Mouse (Mus musculus) gastrocnemius, postnatal 14 days (tissue): ENCODE results near the gene Ncapd2. TPM values are rescaled to one million over a fixed set of nuclear protein-coding genes. Genes with fewer than 3 reads are reported as not detected.

ENCODE experiments used
- DNase-seq: peaks from one replicate; pipeline ENCODE4 v3.0.0; 2021; ENCODE audit warnings: mixed read lengths
- intact Hi-C: fragments of 180-260 bp; cut with DNase I; formaldehyde crosslinking; loops from one replicate; pipeline ENCODE4 v1.15.1; 2025; ENCODE audit warnings: low total_unique reads
- microRNA-seq, 2 experiments: library from miRNA; unstranded; fragments of <30 nt; microRNA quantifications; one replicate each; pipeline ENCODE4 v1.2.0; 2021
- total RNA-seq, 2 experiments: library from RNA; stranded (reverse); gene quantifications; 2 replicates each; pipeline ENCODE4 v1.2.3; 2021

The Ncapd2 gene
- total RNA-seq, 2 experiments from 2014 or later = 18.4 to 18.7 TPM

GRCm38 (mm10) chr6:125131302-125132156 lies 60.0 kb downstream of the Ncapd2 start, which contains the start of gene Nop2:
TSS of gene Nop2 (plus strand) at chr6:125131909.
- DNase-seq = peak; percentile 89
- intact Hi-C loops = no loop called here

GRCm38 (mm10) chr6:125129710-125130402 lies 61.6 kb downstream of the Ncapd2 start:
- DNase-seq = no peak
- intact Hi-C loops = no loop called here

GRCm38 (mm10) chr6:125128724-125129123 lies 62.8 kb downstream of the Ncapd2 start:
- DNase-seq = no peak
- intact Hi-C loops = no loop called here

GRCm38 (mm10) chr6:125119387-125119786 lies 72.1 kb downstream of the Ncapd2 start:
- DNase-seq = no peak
- intact Hi-C loops = no loop called here

Small RNA genes lying within 50 kb of the gene (microRNA-seq; reads per million reads assigned to microRNA genes)
- 0 to 1.0 reads per million in 2 experiments for gene Mir3098
- 0 reads per million in 2 experiments for gene Mir8113

Other genes starting within 250 kb of the Ncapd2 start
- gene Cops7a, start 226.2 kb downstream of the Ncapd2 start, total RNA-seq = 100 to 1,000 TPM in 1 of 2 experiments, 10 to 100 TPM in 1; 99.1 to 100 TPM
- under 1 TPM; 0.16 to 0.72 TPM for gene Pianp, start 195.0 kb downstream of the Ncapd2 start, total RNA-seq
- 10 to 100 TPM; 20.1 to 20.7 TPM for gene Zfp384, start 182.6 kb downstream of the Ncapd2 start, total RNA-seq
- gene Ing4, start 151.9 kb downstream of the Ncapd2 start, total RNA-seq = 10 to 100 TPM; 29.6 TPM
- 1 to 10 TPM; 1.4 to 2.5 TPM for gene Acrbp, start 142.0 kb downstream of the Ncapd2 start, total RNA-seq
- under 1 TPM in 1 of 2 experiments, not detected in 1; 0.24 TPM for gene Lpar5, start 123.8 kb downstream of the Ncapd2 start, total RNA-seq
- gene Chd4, start 95.7 kb downstream of the Ncapd2 start, total RNA-seq = 10 to 100 TPM; 75.1 to 84.3 TPM
- 10 to 100 TPM; 16.0 to 20.4 TPM for gene Nop2, start 59.8 kb downstream of the Ncapd2 start, total RNA-seq
- 10 to 100 TPM; 24.0 to 28.7 TPM for gene Iffo1, start 46.5 kb downstream of the Ncapd2 start, total RNA-seq
- gene Gapdh, start 25.2 kb downstream of the Ncapd2 start, total RNA-seq = over 10,000 TPM in 1 of 2 experiments, 1,000 to 10,000 TPM in 1; 9,479 to 10,041 TPM
- gene Mrpl51, start 100 bp upstream of the Ncapd2 start, total RNA-seq = 100 to 1,000 TPM; 214 to 227 TPM
- gene Vamp1, start 23.9 kb upstream of the Ncapd2 start, total RNA-seq = 10 to 100 TPM; 10.7 to 11.3 TPM
- 1 to 10 TPM; 2.2 to 2.3 TPM for gene Tapbpl, start 40.2 kb upstream of the Ncapd2 start, total RNA-seq
- under 1 TPM in 1 of 2 experiments, not detected in 1; 0.16 TPM for gene Cd27, start 45.3 kb upstream of the Ncapd2 start, total RNA-seq
- not detected for gene Tuba3a, start 94.3 kb upstream of the Ncapd2 start, total RNA-seq
- gene Ltbr, start 122.2 kb upstream of the Ncapd2 start, total RNA-seq = 10 to 100 TPM; 24.8 to 26.3 TPM
- gene Scnn1a, start 129.0 kb upstream of the Ncapd2 start, total RNA-seq = under 1 TPM; 0.22 to 0.27 TPM
- 10 to 100 TPM; 42.1 to 42.3 TPM for gene Tnfrsf1a, start 157.7 kb upstream of the Ncapd2 start, total RNA-seq
- gene Plekhg6, start 189.1 kb upstream of the Ncapd2 start, total RNA-seq = not detected